Mouse (Mus musculus) C2C12 (cell line): ENCODE data around the gene Fdx1. TPM values are rescaled to one million over a fixed set of nuclear protein-coding genes. Genes with fewer than 3 reads are reported as not detected.
A peak's percentile ranks its signal among the peaks of the same experiment; 100 is the strongest.

Source experiments
- H3K27me3 ChIP-seq: one replicate; pipeline ENCODE4 v1.6.1; 2011; ENCODE audit not compliant: control insufficient read depth, insufficient read depth, insufficient read length
- H3K36me3 ChIP-seq: one replicate; pipeline ENCODE4 v1.6.1; 2011; ENCODE audit not compliant: control insufficient read depth, insufficient read depth
- H3K4me3 ChIP-seq: one replicate; pipeline ENCODE4 v1.5.1; 2011; ENCODE audit warnings: mild to moderate bottlenecking, control low read depth; ENCODE audit not compliant: poor library complexity, insufficient read depth, severe bottlenecking
- H3K79me2 ChIP-seq: one replicate; pipeline ENCODE4 v1.6.1; 2011; ENCODE audit not compliant: control insufficient read depth, insufficient read depth
- H3K79me3 ChIP-seq: one replicate; pipeline ENCODE4 v1.6.1; 2011; ENCODE audit warnings: low read depth, control low read depth
- H3ac ChIP-seq: one replicate; pipeline ENCODE3; 2011; ENCODE audit warnings: low read depth; ENCODE audit not compliant: control insufficient read depth, insufficient read length
- CEBPB ChIP-seq: IDR thresholded peaks from one replicate; pipeline ENCODE4 v1.6.1; 2011; ENCODE audit warnings: low read depth, mild to moderate bottlenecking, control low read depth, moderate library complexity
- CTCF ChIP-seq: IDR thresholded peaks from one replicate; pipeline ENCODE4 v1.5.1; 2011; ENCODE audit not compliant: control insufficient read depth, insufficient read depth, insufficient read length
- FOSL1 ChIP-seq: IDR thresholded peaks from one replicate; pipeline ENCODE4 v1.8.0; 2011; ENCODE audit warnings: mild to moderate bottlenecking, low read length; ENCODE audit not compliant: poor library complexity, insufficient read depth, severe bottlenecking
- MAX ChIP-seq: IDR thresholded peaks from one replicate; pipeline ENCODE4 v1.6.1; 2011; ENCODE audit warnings: mild to moderate bottlenecking, control low read depth
- MYOD1 ChIP-seq: IDR thresholded peaks from one replicate; pipeline ENCODE4 v1.6.1; 2011; ENCODE audit warnings: low read depth; ENCODE audit not compliant: control insufficient read depth, insufficient read length
- MYOG ChIP-seq: IDR thresholded peaks from one replicate; pipeline ENCODE4 v1.6.1; 2011; ENCODE audit not compliant: control insufficient read depth, insufficient read length; ENCODE audit errors: extremely low read depth
- USF1 ChIP-seq: IDR thresholded peaks from one replicate; pipeline ENCODE4 v1.6.1; 2011; ENCODE audit warnings: low read depth, mild to moderate bottlenecking, control low read depth, moderate library complexity
- polyA plus RNA-seq: library from polyadenylated mRNA; unstranded; fragments of >200 nt; fragmentation: generic; extraction: Trizol; gene quantifications from one replicate; pipeline ENCODE4 v1.2.1, GENCODE M21; 2012; ENCODE audit warnings: missing spikeins

Fdx1 gene
- polyA plus RNA-seq, 1 experiment: 42.2 TPM

GRCm38 (mm10) chr9:51908838-51909237 lies 54.5 kb downstream of the Fdx1 start:
- H3ac ChIP-seq: no peak overlapping the region
- no peaks in the 10 kb centered on the region for H3K79me2 ChIP-seq
- H3K36me3 ChIP-seq: no peaks in the 10 kb centered on the region
- H3K4me3 ChIP-seq: no peak overlapping the region
- no peaks in the 10 kb centered on the region for H3K79me3 ChIP-seq
- no peaks in the 10 kb centered on the region for H3K27me3 ChIP-seq
- TF ChIP-seq CTCF (peak; percentile 7), MAX (no peak)

- Histone ChIP-seq H3K36me3 (no peaks in the 10 kb centered on the region), H3K79me2 (no peaks in the 10 kb centered on the region), H3ac (no peak overlapping the region), H3K4me3 (no peak overlapping the region), H3K27me3 (no peaks in the 10 kb centered on the region), H3K79me3 (no peaks in the 10 kb centered on the region)
- no peak for TF ChIP-seq USF1
- no peak for TF ChIP-seq FOSL1
- no peak for TF ChIP-seq CTCF
- TF ChIP-seq CEBPB: no peak
- no peak for TF ChIP-seq MYOD1
These were observed 55.1 kb downstream of the Fdx1 start for GRCm38 (mm10) chr9:51908255-51908654.

DNA sequence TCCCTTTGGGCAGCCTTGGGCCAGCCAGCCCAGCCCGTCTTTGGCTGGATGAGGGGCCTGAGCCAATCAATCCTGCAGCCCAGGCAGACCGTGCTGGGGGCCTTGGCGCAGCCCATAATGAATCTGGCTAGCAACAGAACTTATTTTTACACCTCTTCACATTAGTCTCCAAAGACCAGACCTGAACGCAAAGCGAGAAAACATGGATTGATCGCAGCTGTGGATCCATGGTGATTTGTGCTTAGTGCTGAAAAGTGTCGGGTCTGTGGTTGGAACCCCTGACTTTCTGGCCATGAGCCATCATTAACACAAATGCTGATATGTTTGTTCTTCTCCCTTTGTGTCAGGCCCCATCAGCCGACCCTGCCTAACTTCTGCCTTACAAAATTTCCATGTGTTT lies 56.4 kb downstream of the Fdx1 start:
- H3K36me3 ChIP-seq: no peaks in the 10 kb centered on the region

More for the DNA sequence above, 56.4 kb downstream of the Fdx1 start:
- no peak overlapping the region for H3ac ChIP-seq
- H3K4me3 ChIP-seq: no peak overlapping the region
- no peaks in the 10 kb centered on the region for H3K79me3 ChIP-seq
- H3K79me2 ChIP-seq: no peaks in the 10 kb centered on the region
- H3K27me3 ChIP-seq: no peaks in the 10 kb centered on the region
- TF ChIP-seq CEBPB (no peak), USF1 (no peak), MAX (no peak), MYOG (no peak), MYOD1 (no peak), FOSL1 (no peak), CTCF (no peak)

Other genes with a start within 250 kb of the Fdx1 start
- gene Arhgap20, start 198.2 kb downstream of the Fdx1 start, polyA plus RNA-seq: not detected
- 28.5 TPM for gene Rdx, start 83.6 kb upstream of the Fdx1 start, polyA plus RNA-seq
- 1.2 TPM for gene Zc3h12c, start 205.0 kb upstream of the Fdx1 start, polyA plus RNA-seq